10 mouse cellular contexts compared by ENCODE assay signal in the genomic region with DNA sequence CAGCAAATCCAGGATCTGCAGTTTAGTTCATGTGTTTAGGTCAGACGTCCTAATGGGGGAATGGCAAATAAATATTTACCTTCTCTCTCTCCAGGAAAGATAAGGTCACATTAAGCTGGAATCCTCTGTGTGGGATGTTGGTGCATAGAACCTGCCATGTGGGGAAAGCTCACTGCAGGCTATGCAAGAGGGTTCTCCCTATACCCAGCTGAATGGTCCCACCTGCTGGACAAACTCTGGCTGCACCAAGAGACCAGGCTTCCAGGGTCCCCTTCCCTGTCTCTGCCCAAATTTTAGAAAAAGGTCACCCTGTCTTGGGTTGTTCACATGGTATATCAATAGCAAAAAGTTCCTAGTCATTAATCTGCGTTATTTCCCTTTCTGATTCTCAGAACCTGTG.
DNase-seq lines count a peak whose midpoint lies in the region; ATAC-seq and TF ChIP-seq lines count a peak whose summit lies in the region.
"Had no signal": no experiment of that assay in that cellular context is flagged by ENCODE, and none has a peak within 500 bp of the region (broad histone marks: within the 10 kb centered on the region; RNA-seq: fewer than 3 reads in every experiment).

No protein-coding gene starts in this region.

- no peaks in the 10 kb centered on the region for H3K9me3 ChIP-seq in kidney, embryonic 16.5 days (ENCODE audit: low read length)
- no peaks in the 10 kb centered on the region for H3K9me3 ChIP-seq in liver, postnatal 0 days (ENCODE audit: low read length)
- no peaks in the 10 kb centered on the region for H3K9me3 ChIP-seq in hindbrain, embryonic 14.5 days (ENCODE audit: control insufficient read depth, low read length)
- H3K9me3 ChIP-seq: neural tube, embryonic 12.5 days had no signal

- H3K9ac ChIP-seq in kidney, embryonic 16.5 days (replicated peaks; ENCODE audit: low read length): no peak overlapping the region
- no peak overlapping the region for H3K9ac ChIP-seq in liver, postnatal 0 days (replicated peaks)
- H3K9ac ChIP-seq in hindbrain, embryonic 14.5 days: no peak overlapping the region
- H3K9ac ChIP-seq: forebrain, postnatal 0 days; neural tube, embryonic 12.5 days had no signal

- no peak overlapping the region for H3K4me2 ChIP-seq in kidney, embryonic 16.5 days (replicated peaks; ENCODE audit: low read depth, low read length)
- no peak overlapping the region for H3K4me2 ChIP-seq in liver, postnatal 0 days (ENCODE audit: low read depth, low read length)
- no peak overlapping the region for H3K4me2 ChIP-seq in hindbrain, embryonic 14.5 days (replicated peaks)
- H3K4me2 ChIP-seq: neural tube, embryonic 12.5 days had no signal

- H3K27me3 ChIP-seq in kidney, adult 2 months (replicated peaks; ENCODE audit: control insufficient read depth, insufficient read depth, low read length): no peaks in the 10 kb centered on the region
- no peaks in the 10 kb centered on the region for H3K27me3 ChIP-seq in kidney, embryonic 16.5 days (ENCODE audit: insufficient read depth, low read length)
- H3K27me3 ChIP-seq in liver, postnatal 0 days (ENCODE audit: insufficient read depth, low read length): no peaks in the 10 kb centered on the region
- H3K27me3 ChIP-seq in hindbrain, embryonic 14.5 days (ENCODE audit: control insufficient read depth, insufficient read depth, low read length): no peaks in the 10 kb centered on the region
- H3K27me3 ChIP-seq: neural tube, embryonic 12.5 days had no signal

- H3K27ac ChIP-seq in kidney, adult 2 months (ENCODE audit: insufficient read depth, low read depth, low read length): no peak overlapping the region
- H3K27ac ChIP-seq in kidney, embryonic 16.5 days (ENCODE audit: low read length): no peak overlapping the region
- H3K27ac ChIP-seq in liver, postnatal 0 days (ENCODE audit: low read depth): no peak overlapping the region
- H3K27ac ChIP-seq in hindbrain, embryonic 14.5 days: no peak overlapping the region
- H3K27ac ChIP-seq: neural tube, embryonic 12.5 days had no signal

- TF ChIP-seq EP300 in liver, postnatal 0 days (IDR thresholded peaks at IDR 0.05; ENCODE audit: low read depth): no peak

- H3K36me3 ChIP-seq in kidney, adult 2 months (ENCODE audit: control insufficient read depth, insufficient read depth, low read length): no peaks in the 10 kb centered on the region
- H3K36me3 ChIP-seq in kidney, embryonic 16.5 days (ENCODE audit: insufficient read depth, low read length): no peaks in the 10 kb centered on the region
- H3K36me3 ChIP-seq in liver, postnatal 0 days (replicated peaks; ENCODE audit: insufficient read depth, low read length): no peaks in the 10 kb centered on the region
- H3K36me3 ChIP-seq in hindbrain, embryonic 14.5 days (replicated peaks; ENCODE audit: control insufficient read depth, insufficient read depth): no peaks in the 10 kb centered on the region
- H3K36me3 ChIP-seq: neural tube, embryonic 12.5 days had no signal

- TF ChIP-seq POLR2A in kidney, adult 2 months (IDR thresholded peaks at IDR 0.05; ENCODE audit: low read depth, low read length): no peak

- no peak overlapping the region for H3K4me3 ChIP-seq in kidney, adult 2 months (ENCODE audit: insufficient read depth, low read depth, low read length)
- no peak overlapping the region for H3K4me3 ChIP-seq in kidney, embryonic 16.5 days (ENCODE audit: low read length)
- no peak overlapping the region for H3K4me3 ChIP-seq in liver, postnatal 0 days (ENCODE audit: low read depth, low read length)
- H3K4me3 ChIP-seq in hindbrain, embryonic 14.5 days (replicated peaks; ENCODE audit: low read length): no peak overlapping the region
- H3K4me3 ChIP-seq: neural tube, embryonic 12.5 days had no signal

- peak; percentile 17 for DNase-seq in kidney, adult 2 months
- DNase-seq in adrenal gland, postnatal 14 days: peak; percentile 62
- DNase-seq in layer of hippocampus, adult 9-10 months (ENCODE audit: low spot score): peak; percentile 10
- DNase-seq in ovary, postnatal 14 days (ENCODE audit: low spot score): peak; percentile 16
- DNase-seq in liver, postnatal 0 days: no peak
- no peak for DNase-seq in hindbrain, embryonic 14.5 days (ENCODE audit: low spot score)
- DNase-seq: forebrain, postnatal 0 days had no signal

- H3K4me1 ChIP-seq in kidney, adult 2 months (ENCODE audit: control insufficient read depth, insufficient read depth, low read length): no peaks in the 10 kb centered on the region
- no peaks in the 10 kb centered on the region for H3K4me1 ChIP-seq in kidney, embryonic 16.5 days (ENCODE audit: insufficient read depth, low read length)
- H3K4me1 ChIP-seq in liver, postnatal 0 days (ENCODE audit: insufficient read depth): no peaks in the 10 kb centered on the region
- H3K4me1 ChIP-seq in hindbrain, embryonic 14.5 days (replicated peaks; ENCODE audit: control insufficient read depth, insufficient read depth, low read length): no peaks in the 10 kb centered on the region
- H3K4me1 ChIP-seq: neural tube, embryonic 12.5 days had no signal

- no peak for ATAC-seq in kidney, embryonic 16.5 days (ENCODE audit: low FRiP score, low TSS enrichment)
- ATAC-seq in inflammation-experienced regulatory T-cells, adult 6 months: no peak
- no peak for ATAC-seq in liver, postnatal 0 days
- ATAC-seq in hindbrain, embryonic 14.5 days (ENCODE audit: low FRiP score): no peak
- ATAC-seq: forebrain, postnatal 0 days had no signal

- no peak for TF ChIP-seq CTCF in kidney, adult 2 months (conservative IDR thresholded peaks at IDR 0.05; ENCODE audit: insufficient read depth, insufficient read length, low read depth, low read length)
- TF ChIP-seq CTCF in liver, postnatal 0 days (IDR thresholded peaks at IDR 0.05; ENCODE audit: low read depth): no peak

- WGBS in kidney, adult 2 months: 78% methylated on average over 2 of the region's 2 CpGs
- WGBS in kidney, embryonic 16.5 days: 77% methylated on average over 2 of the region's 2 CpGs
- 61% methylated on average over 2 of the region's 2 CpGs for WGBS in liver, postnatal 0 days (ENCODE audit: insufficient replicate concordance)
- 88% methylated on average over 2 of the region's 2 CpGs for WGBS in hindbrain, embryonic 14.5 days

Comparison
In these comparisons a context has a peak if more than half of its experiments do, and no peak if none do; other contexts are left out.
1. DNase-seq: peak in kidney, adult 2 months (single experiment), adrenal gland, postnatal 14 days (single experiment), layer of hippocampus, adult 9-10 months (single experiment) and ovary, postnatal 14 days (single experiment); none in liver, postnatal 0 days (single experiment) and hindbrain, embryonic 14.5 days (single experiment).